Mouse (Mus musculus) thymus, adult 2 months (tissue): ENCODE measurements at regions not wholly inside any gene's neighbourhood (a gene's known extent, or its start where the extent isn't known, plus 50 kb on each side); places are given as distances from the start of the nearest gene placed in this dataset.

ENCODE experiments used
- CTCF ChIP-seq: fragments of 200-500 bp; IDR thresholded peaks from 2 replicates; pipeline ENCODE4 v1.5.1; 2012; ENCODE audit warnings: mild to moderate bottlenecking, control low read depth, low read length, moderate library complexity, borderline replicate concordance; ENCODE audit not compliant: control insufficient read depth, poor library complexity, insufficient read depth; ENCODE audit errors: extremely low read depth
- POLR2A ChIP-seq: fragments of 200-500 bp; IDR thresholded peaks from 2 replicates; pipeline ENCODE4 v1.6.1; 2012; ENCODE audit warnings: mild to moderate bottlenecking, low read length, control low read depth, moderate library complexity; ENCODE audit not compliant: control insufficient read depth, poor library complexity, insufficient read depth; ENCODE audit errors: extremely low read depth

- TF ChIP-seq CTCF = no peak
- TF ChIP-seq POLR2A = no peak
Measured at GRCm38 (mm10) chrX:11931432-11931831, 228.7 kb downstream of the Bcor start.
